Mouse (Mus musculus): ENCODE measurements around the gene Acer1.
"Not testable (repeated sequence)": the region's sequence is repeated elsewhere in the genome, so short reads cannot be mapped to it uniquely, and the experiment has no call there.

Acer1 gene

DNA sequence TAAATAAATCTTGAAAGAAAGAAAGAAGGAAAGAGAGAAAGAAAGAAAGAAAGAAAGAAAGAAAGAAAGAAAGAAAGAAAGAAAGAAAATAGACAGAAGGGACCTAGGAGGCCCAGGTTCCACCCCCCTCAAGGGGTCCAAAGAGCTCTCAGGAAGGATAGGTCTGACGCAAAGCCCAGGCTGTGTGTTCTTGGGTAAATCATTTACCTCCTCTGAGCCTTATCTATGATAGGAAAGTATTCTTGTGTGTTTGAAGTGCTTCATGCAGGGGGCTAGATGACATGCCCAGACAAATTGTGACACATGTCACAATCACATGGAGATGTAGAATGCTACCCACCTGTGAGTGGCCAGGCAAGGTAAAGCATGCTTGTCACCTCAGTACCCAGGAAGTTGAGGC lies 29.3 kb downstream of the Acer1 start:
- DNase-seq (ENCODE audit: extremely low read depth, low read depth): no peak

DNA sequence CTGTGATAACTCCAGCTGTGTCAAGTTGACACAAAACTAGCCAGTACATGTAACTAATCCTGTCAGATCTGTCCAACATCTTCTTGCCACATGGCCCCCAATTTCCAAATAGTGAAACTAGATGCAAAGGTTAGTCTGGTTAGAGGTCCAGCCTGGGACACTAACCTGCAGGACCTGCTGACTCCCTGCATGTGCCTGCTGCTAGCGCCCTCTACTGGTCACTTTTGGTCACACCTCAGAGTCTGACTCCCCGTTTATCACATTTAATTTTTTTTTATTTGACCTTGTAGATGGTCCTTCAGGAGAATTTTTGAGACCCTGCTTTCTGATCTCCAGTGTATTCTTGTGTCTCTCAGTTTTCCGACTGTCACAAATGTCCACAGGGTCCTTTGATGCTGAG lies 31.0 kb downstream of the Acer1 start:
- peak; percentile 57 for DNase-seq (ENCODE audit: extremely low read depth, low read depth)

DNA sequence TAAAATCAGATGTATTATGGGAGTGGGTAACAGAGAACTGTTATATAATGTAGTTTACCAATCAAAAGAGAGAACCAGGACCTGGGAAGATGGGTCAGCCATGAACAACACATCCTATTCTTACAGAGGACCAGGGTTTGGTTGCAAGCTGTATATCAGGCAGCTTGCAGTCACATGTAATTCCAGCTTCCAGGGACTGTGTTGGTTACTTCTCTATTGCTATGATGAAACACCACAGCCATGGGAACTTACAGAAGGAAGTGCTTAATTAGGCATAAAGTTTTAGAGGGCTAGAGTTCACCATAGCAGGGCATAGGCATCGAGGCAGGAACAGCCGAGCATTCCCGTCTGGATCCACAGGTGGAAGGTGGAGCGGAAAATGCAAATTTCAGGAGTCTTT lies 43.2 kb downstream of the Acer1 start:
- DNase-seq (ENCODE audit: extremely low read depth, low read depth): no peak

DNA sequence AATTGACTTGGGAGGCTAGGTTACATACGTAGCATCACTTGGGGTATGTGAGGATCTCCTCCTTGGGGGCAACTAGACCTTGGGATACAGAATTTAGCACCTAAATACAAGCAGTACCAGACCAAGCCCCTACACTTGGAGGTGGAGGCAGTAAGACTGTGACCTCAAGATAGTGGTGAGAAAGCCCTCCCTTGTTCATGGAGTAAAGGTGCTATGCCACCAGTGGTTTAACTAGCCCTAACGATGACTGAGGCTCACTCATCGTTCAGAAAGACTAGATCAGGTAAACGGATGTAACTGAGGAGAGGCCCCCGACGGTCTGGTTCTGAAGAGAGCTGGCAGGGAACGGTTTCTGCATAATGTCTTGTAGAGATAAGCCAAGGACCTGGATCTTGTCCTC lies 45.2 kb downstream of the Acer1 start:
- DNase-seq (ENCODE audit: extremely low read depth, low read depth): no peak

DNA sequence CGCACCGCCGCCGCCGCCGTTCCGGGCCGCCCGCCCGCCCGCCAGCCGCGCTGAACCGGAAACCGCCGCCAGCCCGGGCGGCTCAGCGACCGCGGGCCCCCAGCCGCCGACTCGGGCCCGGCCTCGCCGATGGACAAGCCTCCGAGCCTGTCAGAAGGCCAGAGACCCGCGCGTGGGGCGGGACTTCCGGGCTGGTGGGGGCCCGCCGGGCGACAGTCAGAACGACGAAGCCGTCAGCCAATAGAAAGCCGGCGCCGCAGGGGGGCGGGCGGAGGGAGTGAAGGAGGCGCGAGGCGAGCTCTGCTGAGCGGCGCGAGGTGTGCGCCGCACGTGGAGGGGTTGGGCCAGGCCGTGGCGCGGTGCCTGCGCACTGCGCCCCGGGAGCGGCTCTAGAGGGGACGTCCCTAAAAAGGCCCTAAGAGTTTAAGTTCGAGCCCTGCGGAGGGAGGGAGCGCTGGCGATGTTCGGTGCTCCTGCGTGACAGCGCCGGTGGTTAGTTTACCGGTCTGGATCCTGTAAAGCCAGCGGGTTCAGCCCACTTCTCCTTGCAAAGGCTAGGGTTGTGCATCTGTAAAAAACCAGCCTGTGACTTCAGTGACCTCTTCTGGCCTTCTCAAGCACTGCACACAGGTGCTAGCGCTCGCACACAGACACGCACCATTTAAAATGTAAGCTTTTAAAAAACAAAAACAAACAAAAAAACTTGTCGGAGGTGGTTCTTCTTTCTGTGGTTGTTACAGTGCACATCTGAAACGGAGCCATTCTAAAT lies 46.4 kb downstream of the Acer1 start, which contains the start of gene Mllt1:
Gene Mllt1 (minus strand): TSS at position 53 of the 769 bp plus-strand sequence.
- DNase-seq (ENCODE audit: extremely low read depth, low read depth): peak; percentile 82

DNA sequence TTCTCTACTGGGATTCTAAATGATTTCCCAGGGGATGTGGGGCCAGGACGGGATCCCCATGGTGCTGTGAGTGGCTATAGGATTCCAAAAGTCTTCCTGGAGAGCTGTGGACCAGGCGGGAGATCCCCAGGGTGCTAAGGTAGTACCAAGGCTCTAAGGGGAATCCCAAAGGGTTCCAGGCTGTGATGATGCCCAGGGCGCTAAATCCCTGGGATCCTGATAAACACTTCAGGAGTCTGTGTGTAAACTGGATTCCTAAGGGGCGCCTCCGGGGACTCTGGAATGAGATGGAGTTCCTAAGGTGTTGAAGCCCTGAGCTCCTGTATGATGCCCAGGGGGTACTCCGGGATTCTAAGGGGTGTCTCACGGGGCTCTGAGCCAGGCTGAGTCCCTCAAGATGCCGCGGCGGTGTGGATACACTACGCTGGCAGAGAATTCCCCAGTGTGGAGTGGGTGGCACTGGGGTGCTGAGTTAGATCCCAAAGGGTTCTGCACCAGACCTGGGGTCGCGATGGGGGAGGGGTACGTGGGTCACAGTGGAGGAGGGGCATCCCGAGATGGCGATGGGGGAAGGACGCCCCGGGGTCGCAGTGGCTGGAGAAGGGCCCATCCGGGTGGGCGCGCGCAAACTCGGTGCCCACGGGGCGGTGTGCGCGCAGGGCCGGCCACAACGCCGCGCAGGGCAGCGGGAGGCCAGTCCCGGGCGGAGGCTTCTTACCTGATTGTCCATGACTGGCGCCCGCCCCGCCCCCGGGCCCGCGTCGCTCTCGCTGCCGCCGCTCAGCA lies 47.2 kb downstream of the Acer1 start:
- no peak for DNase-seq (ENCODE audit: extremely low read depth, low read depth)

DNA sequence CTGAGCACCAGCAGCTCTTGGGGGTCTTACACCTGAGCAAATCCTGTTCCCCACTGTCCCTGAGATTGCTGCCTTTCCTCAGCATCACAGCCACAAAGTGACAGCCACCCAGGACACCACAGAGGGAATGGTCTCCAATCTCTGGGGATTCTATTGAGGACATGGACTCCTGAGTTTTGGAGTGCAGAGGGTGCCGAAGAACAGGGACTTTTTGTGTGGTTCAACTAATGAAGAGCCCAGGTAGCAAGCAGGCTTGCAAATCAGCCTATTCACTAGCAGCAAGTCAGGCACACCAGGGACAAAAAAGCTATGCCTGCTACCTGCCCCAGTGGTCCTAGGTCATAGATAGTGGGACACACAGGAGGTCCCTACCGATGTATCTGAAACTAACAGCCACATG lies 48.5 kb downstream of the Acer1 start:
- no peak for DNase-seq (ENCODE audit: extremely low read depth, low read depth)

DNA sequence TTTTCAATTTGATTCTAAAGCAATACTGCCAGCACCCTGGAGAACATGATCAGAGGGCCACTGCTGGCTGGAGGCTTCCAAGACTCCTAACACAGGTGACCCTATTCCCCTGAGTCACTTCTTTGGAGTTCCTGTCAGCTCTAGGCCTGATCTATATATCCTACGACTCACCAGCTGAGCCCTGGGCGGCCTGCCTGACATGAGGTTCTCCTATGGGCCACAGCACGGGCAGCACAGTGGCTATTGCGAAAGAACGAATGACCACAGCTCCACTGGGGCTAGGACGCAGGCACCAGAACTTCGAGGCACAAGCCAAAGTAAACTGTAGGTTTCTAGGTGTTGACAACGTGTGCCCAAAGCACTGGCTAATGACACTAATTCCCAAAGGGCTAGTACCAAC lies 51.9 kb downstream of the Acer1 start:
- DNase-seq (ENCODE audit: extremely low read depth, low read depth): no peak

DNA sequence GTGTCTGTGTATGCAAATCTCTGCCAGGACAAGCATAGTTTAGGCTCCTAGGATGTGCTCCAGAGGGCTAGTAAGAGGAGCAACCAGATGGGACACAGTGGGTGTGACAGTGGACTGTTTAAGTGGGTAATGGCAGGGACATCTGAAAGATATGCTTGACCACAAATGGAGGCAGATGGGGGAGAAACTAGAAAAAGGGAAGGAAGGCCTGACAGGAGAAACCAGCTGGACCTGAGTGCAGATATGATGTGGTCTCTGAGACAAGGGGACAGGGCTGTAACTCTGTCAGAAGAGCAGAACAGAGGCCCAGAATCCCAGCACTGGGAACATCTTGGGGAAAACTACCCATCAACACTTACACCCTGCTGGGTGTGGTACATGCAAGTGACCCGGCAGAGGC lies 52.4 kb downstream of the Acer1 start:
- peak; percentile 47 for DNase-seq (ENCODE audit: extremely low read depth, low read depth)

DNA sequence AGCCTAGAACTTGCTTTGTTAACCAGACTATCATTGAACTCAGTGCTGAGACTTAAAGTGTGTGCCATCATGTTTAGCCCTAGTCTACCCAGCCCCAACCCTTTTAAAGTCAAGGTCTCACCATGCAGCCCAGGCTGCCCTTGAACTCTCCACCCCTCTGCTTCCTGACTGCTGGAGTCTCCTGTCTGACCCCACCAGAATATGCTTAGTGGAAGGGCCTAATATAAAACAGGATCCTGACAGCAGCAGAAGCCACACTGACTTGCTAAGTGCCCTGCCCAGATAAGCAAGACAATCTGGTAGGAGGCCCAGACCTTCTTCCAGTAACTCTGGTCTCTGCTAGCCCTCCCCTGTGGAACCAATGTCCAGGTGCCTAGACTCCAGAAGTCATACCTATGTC lies 52.8 kb downstream of the Acer1 start:
- DNase-seq (ENCODE audit: extremely low read depth, low read depth): peak; percentile 19

DNA sequence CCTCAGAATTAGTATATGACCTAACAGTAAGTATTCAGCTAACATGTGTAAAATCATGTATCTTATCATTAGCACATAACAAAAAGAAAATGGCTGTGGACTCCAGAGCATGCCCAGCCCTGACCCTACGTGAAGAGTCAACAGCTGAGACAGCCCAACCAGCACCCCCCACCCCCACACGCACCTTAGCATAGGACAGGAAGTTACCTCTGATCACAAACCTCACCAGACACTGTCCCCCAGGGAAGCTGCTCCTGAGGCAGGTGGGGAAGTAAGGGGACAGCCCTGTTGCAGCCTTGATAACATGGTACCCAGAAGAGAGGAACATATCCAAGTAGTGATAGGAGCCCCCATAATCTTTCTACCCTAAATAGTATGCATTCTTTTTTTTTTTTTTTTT lies 55.9 kb downstream of the Acer1 start:
- DNase-seq (ENCODE audit: extremely low read depth, low read depth): peak; percentile 14

DNA sequence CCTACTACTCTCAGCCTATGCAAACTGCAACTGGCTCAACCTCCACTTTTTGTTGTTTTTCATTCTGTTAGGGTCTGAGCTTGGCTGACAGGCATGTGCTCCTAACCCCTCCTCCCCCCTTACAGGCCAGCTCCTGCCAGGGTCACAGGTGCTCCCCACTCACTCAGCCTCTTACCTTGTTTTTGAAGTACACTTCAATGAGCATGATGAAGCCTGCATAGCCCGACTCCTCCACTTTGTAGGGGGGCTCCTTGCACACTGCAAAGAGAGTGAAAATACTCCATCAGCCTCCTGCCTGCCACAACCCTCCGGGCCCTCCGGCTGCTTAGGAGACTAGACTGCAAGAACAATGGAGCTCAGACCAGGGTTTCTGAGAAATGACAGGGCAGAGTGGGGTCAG lies 62.2 kb downstream of the Acer1 start:
- no peak for DNase-seq (ENCODE audit: extremely low read depth, low read depth)

DNA sequence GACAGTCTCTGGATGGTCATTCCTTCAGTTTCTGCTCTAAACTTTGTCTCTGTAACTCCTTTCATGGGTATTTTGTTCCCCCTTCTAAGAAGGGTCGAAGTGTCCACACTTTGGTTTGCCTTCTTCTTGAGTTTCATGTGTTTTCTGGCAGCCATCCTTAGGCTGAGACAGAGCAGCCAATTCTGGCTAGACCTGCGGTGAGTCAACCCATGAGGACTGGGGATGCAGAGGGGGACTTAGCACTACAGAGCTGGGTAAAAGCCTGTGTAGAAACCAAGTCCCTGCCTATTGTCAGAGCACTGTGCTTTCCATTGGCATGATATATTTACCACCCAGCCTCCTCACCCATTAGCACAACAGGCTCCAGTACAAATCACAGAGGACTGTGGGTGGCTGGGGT lies 64.8 kb downstream of the Acer1 start:
- no peak for DNase-seq (ENCODE audit: extremely low read depth, low read depth)

DNA sequence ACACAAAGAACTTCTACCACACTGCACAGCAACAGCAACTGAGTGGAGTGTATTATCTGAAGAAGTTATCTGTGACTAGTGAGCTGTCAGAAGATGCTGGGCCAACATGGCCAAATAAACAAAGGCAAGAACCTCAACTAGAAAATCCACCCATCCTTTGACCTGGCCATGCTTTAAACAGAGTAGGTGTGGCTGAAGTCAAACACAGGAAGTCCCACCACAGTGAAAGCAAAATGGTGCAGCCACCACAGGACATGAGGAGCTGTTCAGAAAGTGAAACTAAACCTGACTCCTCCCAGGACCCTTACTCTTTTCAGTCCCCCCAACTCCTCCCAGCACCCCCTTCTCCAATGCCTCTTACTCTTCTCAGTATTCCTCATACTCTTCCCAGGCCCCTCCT lies 68.5 kb downstream of the Acer1 start:
- DNase-seq (ENCODE audit: extremely low read depth, low read depth): no peak

DNA sequence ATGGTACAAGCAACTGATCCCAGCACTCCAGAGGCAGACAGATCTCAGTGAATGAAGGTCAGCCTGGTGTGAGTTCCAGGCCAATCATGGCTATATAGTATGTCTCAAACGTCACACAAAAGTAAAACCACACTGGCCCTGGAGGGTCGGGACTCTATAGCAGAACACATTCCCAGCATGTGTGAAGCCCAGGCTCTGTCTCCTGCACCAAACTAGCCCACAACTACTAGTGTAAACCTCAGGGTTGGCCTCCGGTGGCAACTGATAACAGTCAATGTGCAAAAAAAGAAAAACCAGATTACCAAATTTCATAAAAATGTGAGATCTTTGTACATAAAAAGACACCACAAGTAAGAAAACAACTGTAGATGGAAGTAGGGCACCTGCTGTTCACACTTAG lies 68.9 kb downstream of the Acer1 start:
- no peak for DNase-seq (ENCODE audit: extremely low read depth, low read depth)

DNA sequence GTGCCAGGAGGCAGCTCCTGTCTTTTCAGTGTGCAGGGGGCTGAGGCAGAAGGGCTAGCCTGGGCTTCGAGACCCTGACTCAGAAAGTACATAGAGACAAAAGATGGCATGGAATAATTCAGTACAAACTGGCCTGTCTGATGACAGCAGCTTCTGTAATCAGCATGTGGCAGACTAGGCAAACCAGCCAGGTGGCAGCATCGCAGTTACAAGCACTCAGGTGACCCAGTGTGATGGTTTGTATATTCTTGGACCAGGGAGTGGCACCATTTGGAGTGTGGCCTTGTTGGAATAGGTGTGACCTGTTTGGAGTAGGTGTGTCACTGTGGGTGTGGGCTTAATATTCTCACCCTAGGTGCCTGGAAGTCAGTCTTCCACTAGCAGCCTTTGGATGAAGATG lies 72.2 kb downstream of the Acer1 start:
- not testable (repeated sequence) for DNase-seq (ENCODE audit: extremely low read depth, low read depth)

DNA sequence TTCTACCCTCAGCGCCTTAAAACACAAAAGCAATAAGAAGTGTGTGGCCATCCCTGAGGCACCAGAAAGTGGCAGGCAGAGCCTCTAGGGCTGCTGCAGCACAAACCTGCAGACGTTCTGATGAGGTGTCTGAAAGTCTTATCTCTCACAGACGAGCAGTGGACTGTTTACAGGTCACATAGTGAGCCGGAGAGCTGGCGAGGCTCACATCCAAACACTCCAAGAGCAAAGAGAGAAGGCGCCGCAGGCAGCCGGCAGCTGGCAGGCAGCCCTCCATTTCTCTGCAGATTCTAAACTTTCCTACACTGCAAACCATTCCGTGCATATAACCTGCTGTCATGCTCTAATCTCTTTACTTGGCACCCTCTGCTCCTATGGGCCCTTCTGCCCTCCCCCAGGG lies 74.0 kb downstream of the Acer1 start:
- DNase-seq (ENCODE audit: extremely low read depth, low read depth): no peak

DNA sequence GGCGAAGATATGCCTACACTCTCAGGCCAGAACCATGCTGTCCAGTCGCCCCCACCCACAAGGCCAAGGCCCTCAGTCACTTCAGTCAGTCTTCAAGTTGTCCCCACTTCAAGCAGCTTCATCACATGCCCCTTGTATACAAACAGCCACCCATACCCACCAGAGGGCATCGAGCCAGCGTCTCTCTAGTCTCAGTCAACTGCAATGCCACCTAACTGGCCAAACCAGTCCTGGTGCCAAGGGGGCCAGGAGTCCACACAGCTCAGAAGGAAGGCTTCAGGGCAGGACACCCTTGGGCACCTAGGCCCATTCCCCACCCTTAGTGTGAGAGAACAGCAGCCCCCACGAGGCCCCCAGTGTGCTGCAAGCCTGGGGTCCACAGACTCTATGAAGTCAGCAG lies 74.8 kb downstream of the Acer1 start:
- no peak for DNase-seq (ENCODE audit: extremely low read depth, low read depth)

DNA sequence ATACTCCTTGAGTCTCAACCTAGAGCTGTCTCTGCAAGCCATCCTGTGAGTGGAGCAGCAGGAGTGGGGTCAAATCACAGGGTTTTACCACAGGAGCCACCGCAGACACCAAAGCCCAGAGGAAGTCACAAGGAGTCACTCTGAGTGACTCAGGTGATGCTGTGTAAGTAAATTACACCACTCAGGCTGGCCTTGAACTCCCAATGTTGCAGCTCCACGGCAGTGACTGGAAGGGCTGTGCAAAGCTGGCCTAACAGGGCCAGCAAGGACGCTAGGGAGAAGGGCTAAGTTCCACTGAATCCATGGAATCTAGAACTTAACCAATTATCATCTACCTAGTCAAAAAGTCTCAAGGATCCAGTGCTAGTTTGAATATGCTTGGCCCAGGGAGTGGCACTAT lies 75.8 kb downstream of the Acer1 start:
- DNase-seq (ENCODE audit: extremely low read depth, low read depth): no peak
